Mouse (Mus musculus) layer of hippocampus, adult 2 months (tissue): ENCODE measurements around the gene Idh3g. TPM values are rescaled to one million over a fixed set of nuclear protein-coding genes. Genes with fewer than 3 reads are reported as not detected.

Source experiments
- DNase-seq, 2 experiments: peaks; one replicate each; pipeline ENCODE4 v3.0.0; 2022; ENCODE audit warnings: low spot score in 2 of 2
- H3K27ac ChIP-seq: fragments of 200-600 bp; 2 replicates; pipeline ENCODE4 v1.8.1; 2022
- H3K4me3 ChIP-seq: fragments of 200-600 bp; 2 replicates; pipeline ENCODE4 v1.8.1; 2022; ENCODE audit warnings: mild to moderate bottlenecking
- CTCF ChIP-seq: fragments of 200-600 bp; conservative IDR thresholded peaks from 2 replicates; pipeline ENCODE4 v1.8.1; 2022; ENCODE audit warnings: antibody characterized with exemption, mild to moderate bottlenecking, moderate library complexity
- total RNA-seq, 2 experiments: library from RNA; stranded (reverse); gene quantifications; 2 replicates each; pipeline ENCODE4 v1.2.3; 2021

Idh3g gene
- total RNA-seq, 2 experiments from 2014 or later: 207 to 209 TPM

DNA sequence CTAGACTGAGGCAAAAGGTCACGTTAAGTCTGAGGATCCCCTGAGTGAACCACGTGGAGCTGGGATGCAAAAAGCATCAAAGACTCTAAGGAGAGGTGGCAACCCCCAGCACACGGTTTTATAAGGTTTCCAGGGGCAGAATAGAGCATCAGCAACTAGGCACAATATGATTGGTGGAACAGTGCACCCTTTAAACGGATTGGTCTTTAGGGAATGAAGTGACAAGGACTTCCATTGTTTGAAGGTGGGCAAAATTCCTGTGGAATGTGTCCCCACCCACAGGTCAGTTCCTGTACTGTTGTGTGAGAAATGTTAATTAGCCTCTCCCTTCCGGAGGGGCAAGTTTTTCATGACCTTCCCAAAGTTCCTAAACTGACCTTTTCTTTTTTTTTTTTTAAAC lies 47.5 kb downstream of the Idh3g start:
- DNase-seq: no peak
- H3K27ac ChIP-seq: no peak overlapping the region
- no peak overlapping the region for H3K4me3 ChIP-seq
- no peak for TF ChIP-seq CTCF

DNA sequence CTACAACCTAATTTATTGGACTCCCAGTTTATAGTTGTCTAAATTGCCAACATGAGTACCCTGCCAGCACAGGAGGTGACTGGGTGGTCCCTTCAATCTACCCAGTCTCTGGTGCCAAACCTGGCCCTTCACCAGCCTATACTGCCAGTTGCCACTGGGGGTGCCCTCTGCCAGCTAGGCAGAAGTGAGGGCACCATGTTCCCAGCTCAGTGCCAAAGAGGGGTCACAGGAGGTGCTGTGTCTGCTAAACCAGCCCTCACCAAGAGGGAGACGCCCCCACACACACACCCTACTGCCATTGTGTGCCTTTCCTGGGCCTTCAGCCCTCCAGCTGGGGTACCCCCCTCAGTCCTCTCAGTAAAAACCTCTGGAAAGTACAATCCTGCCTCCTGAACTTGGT lies 48.5 kb downstream of the Idh3g start:
- Histone ChIP-seq H3K27ac (no peak overlapping the region), H3K4me3 (no peak overlapping the region)
- no peak for DNase-seq
- TF ChIP-seq CTCF: peak; percentile 59

DNA sequence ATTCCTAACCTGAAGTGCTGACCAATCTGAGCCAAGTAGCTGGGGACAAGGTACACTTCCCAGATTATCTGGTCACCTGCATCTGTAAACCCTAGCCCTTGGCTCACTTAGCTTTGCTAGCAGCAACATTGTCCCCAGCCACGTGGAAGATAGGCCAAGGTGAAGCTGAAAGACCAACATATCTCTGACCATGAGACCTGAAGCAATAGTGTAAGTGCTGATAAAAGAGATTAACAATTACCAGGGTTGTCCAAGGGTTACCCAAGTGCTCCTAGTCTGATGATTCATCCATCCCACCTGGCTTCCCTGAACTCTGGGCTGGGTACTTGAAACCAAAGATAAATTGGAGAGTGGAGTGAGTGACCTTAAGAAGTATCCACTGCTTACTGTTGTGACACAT lies 55.8 kb downstream of the Idh3g start:
- Histone ChIP-seq H3K4me3 (no peak overlapping the region), H3K27ac (no peak overlapping the region)
- no peak for DNase-seq
- no peak for TF ChIP-seq CTCF

Other genes with a start within 250 kb of the Idh3g start
- under 1 TPM; 0.20 to 0.25 TPM for gene Dusp9, start 147.5 kb downstream of the Idh3g start, total RNA-seq
- gene Pnck, start 126.8 kb downstream of the Idh3g start, total RNA-seq: 100 to 1,000 TPM; 113 to 125 TPM
- gene Slc6a8, start 113.7 kb downstream of the Idh3g start, total RNA-seq: 10 to 100 TPM; 95.0 to 95.5 TPM
- 10 to 100 TPM; 72.3 to 77.8 TPM for gene Bcap31, start 70.7 kb downstream of the Idh3g start, total RNA-seq
- 10 to 100 TPM; 11.2 to 11.8 TPM for gene Abcd1, start 70.3 kb downstream of the Idh3g start, total RNA-seq
- 10 to 100 TPM; 11.2 to 12.1 TPM for gene Plxnb3, start 29.8 kb downstream of the Idh3g start, total RNA-seq
- gene Srpk3, start 12.5 kb downstream of the Idh3g start, total RNA-seq: 1 to 10 TPM; 3.9 to 4.3 TPM
- gene Ssr4, start 131 bp upstream of the Idh3g start, total RNA-seq: 10 to 100 TPM; 89.1 to 94.1 TPM
- gene Pdzd4, start 38.1 kb upstream of the Idh3g start, total RNA-seq: 100 to 1,000 TPM in 1 of 2 experiments, 10 to 100 TPM in 1; 93.3 to 107 TPM
- not detected for gene Avpr2, start 105.2 kb upstream of the Idh3g start, total RNA-seq
- gene L1cam, start 109.2 kb upstream of the Idh3g start, total RNA-seq: 100 to 1,000 TPM; 118 to 139 TPM
- 1 to 10 TPM; 5.3 to 7.2 TPM for gene Arhgap4, start 135.0 kb upstream of the Idh3g start, total RNA-seq
- 10 to 100 TPM; 68.0 to 72.0 TPM for gene Naa10, start 135.0 kb upstream of the Idh3g start, total RNA-seq
- 1 to 10 TPM; 4.5 to 6.2 TPM for gene Renbp, start 144.0 kb upstream of the Idh3g start, total RNA-seq
- gene Hcfc1, start 179.5 kb upstream of the Idh3g start, total RNA-seq: 10 to 100 TPM; 76.4 to 79.2 TPM
- 10 to 100 TPM; 59.3 to 62.6 TPM for gene Irak1, start 237.0 kb upstream of the Idh3g start, total RNA-seq